9 mouse cellular contexts compared by ENCODE assay signal in the genomic region with DNA sequence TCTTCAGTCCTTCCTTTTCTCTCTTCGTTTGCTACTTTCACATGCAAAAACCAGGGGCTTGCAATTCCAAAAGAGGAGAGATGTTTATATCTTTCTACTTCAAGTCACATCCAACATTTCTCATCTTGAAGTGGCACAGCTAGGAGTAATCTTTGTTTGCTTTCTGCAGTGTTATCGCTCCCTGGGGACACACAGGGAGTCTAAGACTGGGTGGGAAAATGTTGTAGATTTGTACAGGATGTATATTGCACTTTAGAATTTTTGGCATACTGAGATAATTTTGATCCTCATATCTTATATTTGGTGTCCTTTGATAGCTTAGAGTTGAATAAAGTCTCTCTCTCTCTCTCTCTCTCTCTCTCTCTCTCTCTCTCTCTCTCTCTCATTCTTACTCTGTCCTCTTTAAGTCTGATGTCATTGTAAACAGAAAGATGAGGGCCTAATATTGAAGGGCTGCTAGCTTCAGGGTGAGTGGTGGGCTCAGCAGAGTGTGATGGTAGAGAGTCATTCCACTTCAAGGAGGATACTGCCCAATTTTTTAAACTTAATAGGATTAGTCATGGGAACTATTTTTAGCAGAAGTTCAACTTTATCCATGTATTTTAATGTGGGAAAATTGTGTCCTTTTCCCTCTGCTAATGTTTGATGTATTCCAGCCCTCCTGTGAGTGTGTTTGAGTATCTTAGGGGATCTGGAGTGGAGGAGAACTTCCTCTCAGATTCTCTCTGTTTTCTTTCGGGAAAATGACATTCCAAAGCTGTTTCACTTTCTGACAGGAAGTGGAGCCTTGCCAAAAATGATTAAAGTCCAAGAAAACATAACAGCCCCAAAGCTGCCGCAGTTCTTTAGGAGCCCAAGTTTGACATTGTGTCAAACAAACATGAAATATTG.
A peak's percentile ranks its signal among the peaks of the same experiment; 100 is the strongest.
DNase-seq lines count a peak whose midpoint lies in the region; ATAC-seq and TF ChIP-seq lines count a peak whose summit lies in the region.
"Had no signal": no experiment of that assay in that cellular context is flagged by ENCODE, and none has a peak within 500 bp of the region (broad histone marks: within the 10 kb centered on the region; RNA-seq: fewer than 3 reads in every experiment).

No protein-coding gene starts in this region.

- H3K27me3 ChIP-seq in lung, embryonic 14.5 days (ENCODE audit: insufficient read depth, low read length), result no peaks in the 10 kb centered on the region
- H3K27me3 ChIP-seq in intestine, embryonic 16.5 days (replicated peaks; ENCODE audit: control insufficient read depth, insufficient read depth, low read length), result no peaks in the 10 kb centered on the region
- H3K27me3 ChIP-seq in midbrain, embryonic 14.5 days (ENCODE audit: control insufficient read depth, insufficient read depth, low read length), result no peaks in the 10 kb centered on the region
- H3K27me3 ChIP-seq: embryonic facial prominence, embryonic 12.5 days had no signal

- 19% methylated on average over 4 of the region's 4 CpGs for WGBS in lung, embryonic 14.5 days
- WGBS in lung, adult 2 months, result 33% methylated on average over 4 of the region's 4 CpGs
- WGBS in intestine, embryonic 16.5 days, result 35% methylated on average over 4 of the region's 4 CpGs
- 53% methylated on average over 4 of the region's 4 CpGs for WGBS in midbrain, embryonic 14.5 days

- H3K9ac ChIP-seq in lung, embryonic 14.5 days, result no peak overlapping the region
- H3K9ac ChIP-seq in intestine, embryonic 16.5 days (ENCODE audit: low read depth, low read length), result no peak overlapping the region
- no peak overlapping the region for H3K9ac ChIP-seq in midbrain, embryonic 14.5 days (replicated peaks; ENCODE audit: low read length)
- H3K9ac ChIP-seq: embryonic facial prominence, embryonic 12.5 days had no signal

- H3K4me1 ChIP-seq in lung, embryonic 14.5 days (ENCODE audit: insufficient read depth), result peaks cover 11% of the 10 kb centered on the region; the same call in 1 of the 2 replicates
- no peaks in the 10 kb centered on the region; the same call in 1 of the 2 replicates for H3K4me1 ChIP-seq in lung, adult 2 months (ENCODE audit: control insufficient read depth, insufficient read depth, low read length)
- no peaks in the 10 kb centered on the region; the same call in none of the 2 replicates for H3K4me1 ChIP-seq in embryonic fibroblast, embryonic 13.5 days (ENCODE audit: control insufficient read depth, insufficient read depth, low read length)
- H3K4me1 ChIP-seq in intestine, embryonic 16.5 days (ENCODE audit: control insufficient read depth, insufficient read depth, low read length), result peaks cover 4% of the 10 kb centered on the region
- no peaks in the 10 kb centered on the region; the same call in 1 of the 2 replicates for H3K4me1 ChIP-seq in midbrain, embryonic 14.5 days (ENCODE audit: control insufficient read depth, insufficient read depth, low read length)

- no peak for TF ChIP-seq CTCF in lung, embryonic 14.5 days (IDR thresholded peaks at IDR 0.05; ENCODE audit: low read depth)
- TF ChIP-seq CTCF in lung, adult 2 months (IDR thresholded peaks at IDR 0.05; ENCODE audit: insufficient read depth, low read length), result no peak
- no peak for TF ChIP-seq CTCF in embryonic fibroblast, embryonic 13.5 days (IDR thresholded peaks at IDR 0.05; ENCODE audit: borderline replicate concordance, insufficient read depth, low read length)

- DNase-seq in lung, embryonic 14.5 days, result peak; percentile 96
- DNase-seq in lung, adult 2 months, result no peak
- peak; percentile 35 for DNase-seq in midbrain, embryonic 14.5 days
- no peak for DNase-seq in testis, postnatal 14 days (ENCODE audit: low spot score)

- no peak for TF ChIP-seq POLR2A in lung, adult 2 months (IDR thresholded peaks at IDR 0.05; ENCODE audit: borderline replicate concordance, extremely low read depth, low read depth, low read length)
- TF ChIP-seq POLR2A in embryonic fibroblast, embryonic 13.5 days (IDR thresholded peaks at IDR 0.05; ENCODE audit: low read depth, low read length), result no peak

- H3K36me3 ChIP-seq in lung, embryonic 14.5 days (ENCODE audit: insufficient read depth), result no peaks in the 10 kb centered on the region
- no peaks in the 10 kb centered on the region for H3K36me3 ChIP-seq in intestine, embryonic 16.5 days (ENCODE audit: control insufficient read depth, insufficient read depth, low read length)
- H3K36me3 ChIP-seq in midbrain, embryonic 14.5 days (ENCODE audit: control insufficient read depth, insufficient read depth, low read length), result no peaks in the 10 kb centered on the region
- H3K36me3 ChIP-seq: embryonic facial prominence, embryonic 12.5 days had no signal

- peak overlapping the region; percentile 15; the same call in 1 of the 2 replicates for H3K4me2 ChIP-seq in lung, embryonic 14.5 days
- no peak overlapping the region for H3K4me2 ChIP-seq in intestine, embryonic 16.5 days (ENCODE audit: low read depth, low read length)
- no peak overlapping the region for H3K4me2 ChIP-seq in midbrain, embryonic 14.5 days (ENCODE audit: low read length)
- H3K4me2 ChIP-seq: embryonic facial prominence, embryonic 12.5 days had no signal

- H3K9me3 ChIP-seq in lung, embryonic 14.5 days (ENCODE audit: low read depth, low read length), result no peaks in the 10 kb centered on the region
- H3K9me3 ChIP-seq in intestine, embryonic 16.5 days (ENCODE audit: control insufficient read depth, low read length), result no peaks in the 10 kb centered on the region
- no peaks in the 10 kb centered on the region for H3K9me3 ChIP-seq in midbrain, embryonic 14.5 days (ENCODE audit: control insufficient read depth, low read length)
- H3K9me3 ChIP-seq: embryonic facial prominence, embryonic 12.5 days had no signal

- H3K27ac ChIP-seq in lung, embryonic 14.5 days (ENCODE audit: low read depth), result peak overlapping the region; percentile 77
- peak overlapping the region; percentile 73; the same call in 1 of the 2 replicates for H3K27ac ChIP-seq in embryonic fibroblast, embryonic 13.5 days (ENCODE audit: insufficient read depth, low read length)
- H3K27ac ChIP-seq in intestine, embryonic 16.5 days (ENCODE audit: low read length), result peak overlapping the region; percentile 43; the same call in 1 of the 2 replicates
- no peak overlapping the region for H3K27ac ChIP-seq in midbrain, embryonic 14.5 days (replicated peaks; ENCODE audit: low read depth, low read length)
- H3K27ac ChIP-seq: embryonic facial prominence, embryonic 12.5 days; macrophage had no signal

- H3K4me3 ChIP-seq in lung, embryonic 14.5 days (ENCODE audit: low read depth, low read length), result no peak overlapping the region
- no peak overlapping the region for H3K4me3 ChIP-seq in lung, adult 2 months (replicated peaks; ENCODE audit: extremely low read depth, low read depth, low read length)
- H3K4me3 ChIP-seq in embryonic fibroblast, embryonic 13.5 days (ENCODE audit: insufficient read depth, low read length), result no peak overlapping the region
- H3K4me3 ChIP-seq in intestine, embryonic 16.5 days (ENCODE audit: low read length), result no peak overlapping the region
- H3K4me3 ChIP-seq in midbrain, embryonic 14.5 days (replicated peaks; ENCODE audit: low read depth, low read length), result no peak overlapping the region
- H3K4me3 ChIP-seq: embryonic facial prominence, embryonic 12.5 days had no signal

- ATAC-seq in lung, embryonic 14.5 days (ENCODE audit: insufficient read depth), result peak; percentile 88
- ATAC-seq in intestine, embryonic 16.5 days, result peak; percentile 68
- ATAC-seq in midbrain, embryonic 14.5 days (ENCODE audit: low FRiP score, low TSS enrichment), result no peak
- no peak for ATAC-seq in activated CD4-positive, CD25-positive, alpha-beta regulatory T cell, adult 4 months

Comparison
In these comparisons a context has a peak if more than half of its experiments do, and no peak if none do; other contexts are left out.
1. DNase-seq: peak in lung, embryonic 14.5 days (single experiment) and midbrain, embryonic 14.5 days (single experiment); none in lung, adult 2 months (single experiment) and testis, postnatal 14 days (single experiment).
2. ATAC-seq: peak in lung, embryonic 14.5 days (single experiment) and intestine, embryonic 16.5 days (single experiment); none in midbrain, embryonic 14.5 days (single experiment) and activated CD4-positive, CD25-positive, alpha-beta regulatory T cell, adult 4 months (single experiment).